Mouse (Mus musculus) heart, postnatal 0 days (tissue): ENCODE results near the gene Spats2.

Experiments
- CTCF ChIP-seq: IDR thresholded peaks from 2 replicates; pipeline ENCODE4 v1.5.1; 2016; ENCODE audit warnings: antibody characterized with exemption, control low read depth, low read depth
- EP300 ChIP-seq: IDR thresholded peaks from 2 replicates; pipeline ENCODE4 v1.6.1; 2016; ENCODE audit warnings: antibody characterized with exemption, low read depth

DNA sequence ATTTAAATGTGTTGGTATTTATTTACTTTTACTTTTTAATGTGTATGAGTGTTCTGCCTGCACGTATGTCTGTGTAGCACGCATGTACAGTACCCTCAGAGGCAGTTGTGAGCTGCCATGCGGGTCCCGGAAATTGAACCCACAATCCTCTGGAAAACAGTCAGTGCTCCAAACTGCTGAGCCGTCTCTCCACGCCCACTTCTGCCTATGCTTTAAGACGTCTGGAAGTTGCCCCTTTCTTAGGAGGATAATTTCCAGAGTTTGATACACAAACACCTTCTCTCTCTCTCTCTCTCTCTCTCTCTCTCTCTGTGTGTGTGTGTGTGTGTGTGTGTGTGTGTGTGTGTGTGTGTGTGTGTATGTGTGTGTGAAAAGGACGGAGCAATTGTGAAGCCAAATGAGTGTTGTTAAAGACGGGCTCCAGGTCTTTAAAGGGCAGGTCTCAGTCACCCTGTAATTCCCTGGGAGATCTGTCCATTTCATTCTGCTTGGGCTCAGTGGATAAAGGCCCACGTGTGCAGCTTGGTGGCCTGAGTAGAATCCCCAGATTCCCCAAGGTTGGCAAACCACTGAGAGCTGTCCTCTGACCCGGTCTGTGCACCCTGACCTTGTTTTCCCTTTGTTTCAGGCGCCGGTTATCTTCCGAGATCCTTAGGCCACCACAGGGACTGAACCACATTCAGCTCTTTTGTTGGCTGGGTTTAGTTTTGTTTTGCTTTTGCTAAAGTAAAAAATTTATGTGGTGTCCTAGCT, 11.2 kb upstream of the Spats2 start:
- TF ChIP-seq CTCF = no peak
- no peak for TF ChIP-seq EP300
